Mouse (Mus musculus): ENCODE results near the gene Rpl29. TPM values are rescaled to one million over a fixed set of nuclear protein-coding genes. Genes with fewer than 3 reads are reported as not detected.

Rpl29 gene
- polyA plus RNA-seq, 1 experiment from 2014 or later: 951 TPM

DNA sequence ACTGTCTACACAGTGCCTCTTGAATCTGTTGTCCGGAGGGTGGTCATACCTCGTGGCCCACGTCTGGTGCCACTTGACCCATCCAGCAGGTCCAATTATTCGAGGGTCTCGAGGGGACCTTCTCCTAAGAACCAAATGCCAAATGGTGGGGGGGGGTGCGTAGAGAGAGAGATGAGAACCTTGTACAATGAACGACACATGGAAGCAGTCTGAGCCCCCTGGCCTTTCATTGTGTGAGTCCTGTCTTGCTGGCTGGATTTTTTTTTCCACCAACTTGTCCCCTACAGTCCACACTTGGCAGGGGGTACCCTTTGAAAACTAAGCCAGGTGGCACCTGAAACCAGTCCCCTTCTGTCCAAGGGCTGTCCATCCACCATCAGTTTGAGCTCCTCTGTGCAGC, 38.5 kb downstream of the Rpl29 start:
- WGBS: 90% methylated on average over 7 of the region's 7 CpGs
- Histone ChIP-seq H3K9me3 (no peaks in the 10 kb centered on the region), H3K4me2 (replicated peaks) (no peak overlapping the region), H3K9ac (no peak overlapping the region), H3K4me3 (no peak overlapping the region), H3K36me3 (peaks cover 14% of the 10 kb centered on the region), H3K27ac (no peak overlapping the region), H3K4me1 (peaks cover 19% of the 10 kb centered on the region), H3K27me3 (peaks cover 12% of the 10 kb centered on the region; the same call in 1 of the 2 replicates)
- ATAC-seq (ENCODE audit: low FRiP score, low read depth): no peak

DNA sequence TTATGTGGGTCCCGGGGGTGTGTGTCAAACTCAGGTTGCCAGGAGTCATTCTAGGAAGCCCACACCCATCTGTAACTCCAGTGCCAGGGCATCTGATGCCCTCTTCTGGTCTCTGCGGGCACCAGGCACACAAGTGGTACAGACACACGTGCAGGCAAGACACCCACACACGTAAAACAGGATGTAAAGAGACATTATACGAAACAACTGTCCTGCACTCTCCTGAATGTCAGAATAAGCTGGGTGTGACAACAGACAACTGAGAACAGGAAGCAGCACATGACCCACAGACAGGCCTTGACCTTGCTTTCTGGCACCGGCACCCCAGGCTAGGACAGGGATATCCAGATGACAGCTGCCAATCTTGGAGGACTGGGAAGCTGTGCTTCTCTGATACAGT, 40.1 kb downstream of the Rpl29 start:
- ATAC-seq (ENCODE audit: low FRiP score, low read depth): no peak
- no peak overlapping the region for H3K9ac ChIP-seq
- H3K4me2 ChIP-seq (replicated peaks): no peak overlapping the region
- no peak overlapping the region; the same call in 1 of the 2 replicates for H3K27ac ChIP-seq
- no peaks in the 10 kb centered on the region for H3K9me3 ChIP-seq
- no peaks in the 10 kb centered on the region for H3K36me3 ChIP-seq
- 72% methylated on average over 6 of the region's 6 CpGs for WGBS
- H3K4me3 ChIP-seq: no peak overlapping the region
- peaks cover 5% of the 10 kb centered on the region; the same call in 1 of the 2 replicates for H3K27me3 ChIP-seq
- peaks cover 23% of the 10 kb centered on the region for H3K4me1 ChIP-seq

DNA sequence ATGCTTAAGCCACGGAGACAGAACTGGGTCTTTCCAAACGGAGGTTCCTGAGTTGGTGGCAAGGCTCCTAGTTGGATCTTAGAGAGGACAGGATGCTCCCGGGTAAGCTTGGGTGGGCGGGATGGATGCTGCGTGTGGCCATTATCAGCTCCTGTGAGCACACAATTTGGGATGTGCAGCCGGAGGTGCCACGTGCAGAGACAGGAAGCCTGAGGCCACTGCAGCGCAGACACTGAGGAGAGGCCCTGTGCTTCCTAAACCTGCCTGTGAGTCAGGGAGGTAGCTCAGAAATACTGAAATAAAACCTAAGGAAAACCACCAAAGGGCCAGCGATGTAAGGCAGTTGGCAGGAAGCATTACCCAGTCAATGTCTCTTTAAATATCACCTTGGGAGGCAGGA, 40.5 kb downstream of the Rpl29 start:
- Histone ChIP-seq H3K36me3 (no peaks in the 10 kb centered on the region), H3K9ac (no peak overlapping the region), H3K4me2 (replicated peaks) (no peak overlapping the region), H3K27me3 (peaks cover 5% of the 10 kb centered on the region; the same call in 1 of the 2 replicates), H3K4me3 (no peak overlapping the region), H3K9me3 (no peaks in the 10 kb centered on the region), H3K27ac (no peak overlapping the region), H3K4me1 (peaks cover 21% of the 10 kb centered on the region)
- WGBS: 62% methylated on average over 9 of the region's 9 CpGs
- no peak for ATAC-seq (ENCODE audit: low FRiP score, low read depth)

DNA sequence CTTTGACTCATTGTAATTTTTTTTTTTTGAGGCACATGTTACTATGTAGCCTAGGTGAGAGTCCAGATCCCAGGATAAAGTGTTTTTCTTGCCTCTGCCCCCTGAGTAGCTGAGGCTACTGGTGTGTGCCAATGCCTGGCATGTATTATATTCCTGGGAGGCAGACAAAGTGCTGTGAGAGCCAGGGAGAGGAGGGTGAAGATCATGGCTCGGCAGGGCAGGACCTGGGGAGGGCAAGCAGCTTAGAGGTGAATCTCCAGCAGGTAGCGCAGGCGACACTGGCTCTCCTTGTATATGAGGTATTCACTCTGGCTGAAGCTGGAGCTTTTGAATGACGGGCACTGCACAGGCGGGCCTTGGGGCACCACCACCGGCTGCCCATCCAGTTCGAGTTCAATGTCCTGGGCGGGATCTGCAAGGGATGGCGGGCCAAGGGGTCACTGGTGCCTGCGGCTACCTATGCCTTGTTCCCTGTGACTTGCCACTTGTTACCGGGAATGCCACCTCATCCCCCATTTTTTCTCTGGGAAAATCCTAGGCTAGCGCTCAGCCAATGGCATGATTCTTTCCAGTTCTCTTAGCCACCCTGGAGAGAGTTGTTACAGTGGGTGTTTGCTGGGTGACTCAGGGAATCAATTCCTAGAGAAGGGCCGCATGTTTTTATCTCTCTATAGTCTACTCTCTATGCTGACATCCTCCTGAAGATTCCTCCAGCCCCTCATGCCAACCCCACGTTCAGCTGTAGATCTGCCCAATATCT, 41.9 kb downstream of the Rpl29 start:
- 64% methylated on average over 14 of the region's 14 CpGs for WGBS
- H3K4me2 ChIP-seq (replicated peaks): peak overlapping the region; percentile 25
- no peaks in the 10 kb centered on the region for H3K9me3 ChIP-seq
- peaks cover 25% of the 10 kb centered on the region for H3K4me1 ChIP-seq
- no peak for ATAC-seq (ENCODE audit: low FRiP score, low read depth)
- no peaks in the 10 kb centered on the region for H3K36me3 ChIP-seq
- H3K4me3 ChIP-seq: no peak overlapping the region
- H3K27me3 ChIP-seq: no peaks in the 10 kb centered on the region
- no peak overlapping the region for H3K27ac ChIP-seq
- H3K9ac ChIP-seq: no peak overlapping the region; the same call in 1 of the 2 replicates

DNA sequence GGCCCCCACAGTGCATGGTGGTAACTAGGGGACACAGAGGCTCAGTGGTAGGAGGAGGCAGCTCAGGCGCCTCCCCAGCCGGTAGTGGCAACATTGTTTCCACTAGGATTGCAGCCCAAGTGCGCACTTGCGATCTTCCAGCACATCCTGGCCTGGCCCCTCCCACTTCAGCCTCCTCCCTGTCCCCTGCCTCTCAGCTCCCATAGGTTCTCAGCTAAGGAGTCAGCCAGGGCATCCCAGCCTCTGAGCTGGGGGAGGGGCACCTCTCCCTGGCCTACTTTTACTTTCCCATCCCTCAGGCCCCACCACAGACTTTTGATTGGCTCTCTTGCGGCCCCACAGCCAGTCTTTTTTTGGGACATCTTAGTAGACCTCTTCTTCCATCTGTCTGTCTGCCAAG, 42.6 kb downstream of the Rpl29 start:
- Histone ChIP-seq H3K4me1 (peaks cover 31% of the 10 kb centered on the region), H3K4me3 (no peak overlapping the region), H3K27ac (no peak overlapping the region), H3K27me3 (no peaks in the 10 kb centered on the region), H3K36me3 (no peaks in the 10 kb centered on the region), H3K9ac (no peak overlapping the region; the same call in 1 of the 2 replicates), H3K9me3 (no peaks in the 10 kb centered on the region), H3K4me2 (replicated peaks) (peak overlapping the region; percentile 25)
- 8% methylated on average over 5 of the region's 5 CpGs for WGBS
- no peak for ATAC-seq (ENCODE audit: low FRiP score, low read depth)

DNA sequence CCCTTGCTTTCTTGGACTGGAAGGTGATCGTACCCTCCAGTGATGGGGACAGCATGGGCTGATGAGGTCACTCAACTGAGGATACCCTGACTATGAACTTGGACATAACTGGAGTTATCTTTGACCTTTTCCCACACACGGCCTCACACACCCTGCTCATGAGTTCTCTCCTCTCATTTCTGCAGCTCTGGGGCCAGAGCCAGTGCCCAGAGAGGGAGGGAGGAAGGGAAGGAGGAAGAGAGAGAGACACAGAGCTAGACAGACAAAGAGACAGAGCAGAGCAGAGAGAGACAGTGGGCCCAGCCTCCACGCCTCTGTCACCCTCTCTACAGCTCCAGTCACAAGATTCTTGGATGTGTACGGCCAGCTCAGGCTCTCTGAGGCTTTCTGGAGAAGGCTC, 43.1 kb downstream of the Rpl29 start:
- H3K4me1 ChIP-seq: peaks cover 31% of the 10 kb centered on the region
- no peak overlapping the region for H3K4me3 ChIP-seq
- H3K36me3 ChIP-seq: no peaks in the 10 kb centered on the region
- H3K4me2 ChIP-seq (replicated peaks): no peak overlapping the region
- no peak overlapping the region for H3K27ac ChIP-seq
- ATAC-seq (ENCODE audit: low FRiP score, low read depth): no peak
- 71% methylated on average over 4 of the region's 4 CpGs for WGBS
- no peaks in the 10 kb centered on the region for H3K9me3 ChIP-seq
- H3K27me3 ChIP-seq: no peaks in the 10 kb centered on the region
- H3K9ac ChIP-seq: 0 out of 2 replicates have a peak overlapping the region, but pooled peaks have one; percentile 25

DNA sequence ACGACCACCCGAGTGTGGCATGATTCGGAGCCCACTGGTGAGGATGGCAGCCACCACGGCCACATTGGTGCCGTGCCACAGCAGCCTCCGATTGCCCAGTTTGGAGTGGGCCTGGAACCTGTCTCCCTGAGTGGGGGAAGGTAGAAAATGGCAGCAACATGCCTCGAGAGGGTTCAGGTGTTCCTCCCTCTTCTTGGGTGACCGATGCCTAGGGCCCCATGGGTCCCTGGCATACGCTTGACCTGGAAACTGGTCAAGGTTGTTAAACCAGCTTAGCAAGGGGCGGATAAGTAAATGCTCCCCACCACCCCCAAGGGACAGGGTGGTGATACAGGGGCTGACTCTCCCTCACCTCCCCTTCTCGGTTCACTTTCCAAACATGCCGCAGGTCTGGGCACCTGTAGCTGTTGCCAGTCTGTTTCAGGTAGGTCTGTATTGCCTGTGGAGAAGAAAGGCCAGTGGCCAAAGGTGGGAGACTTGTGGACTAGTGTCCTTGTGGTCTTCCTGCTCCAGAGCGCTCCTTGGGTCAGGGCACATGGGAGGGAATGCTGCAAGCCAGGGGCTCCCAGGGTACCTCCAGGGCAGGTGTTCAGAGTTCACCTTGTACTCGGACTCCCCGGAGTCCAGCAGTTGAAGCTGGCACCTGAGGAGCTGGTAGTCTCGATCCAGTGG, 44.0 kb downstream of the Rpl29 start:
- Histone ChIP-seq H3K4me1 (peaks cover 37% of the 10 kb centered on the region), H3K4me2 (replicated peaks) (no peak overlapping the region)

DNA sequence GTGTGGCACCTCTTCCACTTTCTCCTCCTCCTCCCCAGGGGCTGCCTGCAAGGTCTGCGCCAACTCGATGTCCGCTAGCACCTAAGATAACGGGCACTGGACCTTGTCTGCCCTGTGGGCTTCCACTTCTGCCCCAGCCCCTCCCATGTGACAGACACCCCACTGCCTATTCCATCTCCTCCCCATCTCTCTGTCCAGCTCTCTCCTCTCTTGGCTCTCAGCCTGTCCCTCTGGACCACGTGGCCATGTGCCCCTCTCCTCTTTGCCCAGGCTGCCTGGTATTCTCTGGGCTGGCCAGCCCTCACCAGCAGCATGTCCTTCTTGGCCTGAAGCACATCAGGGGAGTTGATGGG, 44.5 kb downstream of the Rpl29 start:
- Histone ChIP-seq H3K4me1 (peaks cover 39% of the 10 kb centered on the region), H3K27ac (no peak overlapping the region), H3K9ac (no peak overlapping the region), H3K36me3 (no peaks in the 10 kb centered on the region), H3K27me3 (no peaks in the 10 kb centered on the region), H3K4me3 (no peak overlapping the region), H3K9me3 (no peaks in the 10 kb centered on the region), H3K4me2 (replicated peaks) (no peak overlapping the region)
- WGBS: 65% methylated on average over 2 of the region's 5 CpGs
- ATAC-seq (ENCODE audit: low FRiP score, low read depth): no peak

More for the DNA sequence above, 44.0 kb downstream of the Rpl29 start:
- Histone ChIP-seq H3K36me3 (no peaks in the 10 kb centered on the region), H3K4me3 (no peak overlapping the region), H3K27ac (no peak overlapping the region), H3K9ac (no peak overlapping the region), H3K9me3 (no peaks in the 10 kb centered on the region), H3K27me3 (no peaks in the 10 kb centered on the region)
- ATAC-seq (ENCODE audit: low FRiP score, low read depth): no peak
- WGBS: 87% methylated on average over 16 of the region's 16 CpGs

DNA sequence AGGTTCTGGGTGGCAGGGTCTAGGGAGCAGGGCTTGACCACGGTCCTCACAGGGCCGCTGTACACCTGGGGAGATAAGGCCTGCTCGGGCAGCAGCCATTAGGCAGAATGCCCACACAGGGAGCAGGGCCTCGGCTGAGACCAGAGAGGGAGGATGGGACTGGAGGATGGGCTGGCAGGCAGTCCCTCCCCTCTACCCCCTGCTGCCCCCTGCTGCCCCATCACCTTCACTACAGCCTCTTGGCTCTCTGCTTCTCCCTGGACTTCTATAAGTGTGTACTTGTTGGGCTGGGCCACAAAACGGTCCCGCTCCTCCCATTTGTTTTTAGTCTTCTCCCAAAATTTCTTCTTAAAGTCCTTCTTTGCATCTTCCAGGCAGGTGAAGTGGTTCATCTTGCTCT, 45.2 kb downstream of the Rpl29 start:
- 12% methylated on average over 6 of the region's 6 CpGs for WGBS
- ATAC-seq (ENCODE audit: low FRiP score, low read depth): no peak; the same call in 1 of the 2 replicates
- no peaks in the 10 kb centered on the region for H3K27me3 ChIP-seq
- H3K4me1 ChIP-seq: peaks cover 39% of the 10 kb centered on the region
- H3K9ac ChIP-seq: peak overlapping the region; percentile 55; the same call in 1 of the 2 replicates
- peak overlapping the region; percentile 35 for H3K4me2 ChIP-seq (replicated peaks)
- H3K36me3 ChIP-seq: peaks cover 4% of the 10 kb centered on the region; the same call in 1 of the 2 replicates
- H3K27ac ChIP-seq: no peak overlapping the region
- H3K4me3 ChIP-seq: no peak overlapping the region
- no peaks in the 10 kb centered on the region for H3K9me3 ChIP-seq

DNA sequence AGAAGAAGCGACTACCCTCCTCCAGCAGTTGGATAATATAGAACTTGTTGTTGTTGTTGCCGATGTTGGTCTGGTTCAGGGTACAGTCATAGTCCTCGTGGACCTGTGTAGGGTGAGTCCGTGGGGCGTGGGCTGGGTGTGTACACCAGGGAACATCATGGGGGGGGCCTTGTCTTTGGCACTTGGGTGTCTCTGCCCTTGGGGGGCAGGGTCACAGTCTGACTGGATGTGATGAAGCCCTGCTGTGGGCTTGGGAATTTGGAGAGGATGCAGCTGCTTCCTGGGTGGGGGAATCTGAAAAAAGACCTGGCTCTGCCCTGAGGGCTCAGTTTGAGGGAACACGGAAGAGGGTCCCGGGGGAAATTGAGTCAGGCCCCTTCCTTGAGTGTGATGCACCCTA, 45.8 kb downstream of the Rpl29 start:
- Histone ChIP-seq H3K9me3 (no peaks in the 10 kb centered on the region), H3K9ac (peak overlapping the region; percentile 39; the same call in 1 of the 2 replicates), H3K36me3 (peaks cover 8% of the 10 kb centered on the region), H3K27me3 (no peaks in the 10 kb centered on the region), H3K4me1 (peaks cover 39% of the 10 kb centered on the region), H3K4me2 (replicated peaks) (peak overlapping the region; percentile 35), H3K27ac (no peak overlapping the region), H3K4me3 (peak overlapping the region; percentile 1; the same call in 1 of the 2 replicates)
- WGBS: 71% methylated on average over 7 of the region's 7 CpGs
- no peak for ATAC-seq (ENCODE audit: low FRiP score, low read depth)

DNA sequence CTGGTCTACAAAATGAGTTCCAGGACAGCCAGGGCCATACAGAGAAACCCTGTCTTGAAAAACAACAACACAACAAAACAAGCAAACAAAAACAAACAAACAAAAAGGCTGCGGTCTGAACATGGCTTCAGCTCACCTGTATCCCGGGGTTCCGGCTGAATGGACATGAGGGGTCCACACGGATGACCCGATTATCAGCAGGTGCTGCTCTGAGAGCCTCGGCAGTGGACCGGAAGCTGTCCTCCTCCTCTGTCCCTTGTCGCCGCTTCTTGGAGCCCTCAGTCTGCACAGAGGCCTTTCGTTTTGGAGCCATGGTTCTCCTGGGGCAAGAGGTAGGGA, 46.4 kb downstream of the Rpl29 start, which contains the start of gene Rrp9:
Gene Rrp9, plus strand, starts transcription at position 301 of the 339 bp plus-strand sequence.
- Histone ChIP-seq H3K9me3 (no peaks in the 10 kb centered on the region), H3K4me1 (peaks cover 39% of the 10 kb centered on the region), H3K27me3 (no peaks in the 10 kb centered on the region), H3K36me3 (peaks cover 13% of the 10 kb centered on the region), H3K4me2 (replicated peaks) (peak within 1 kb of the TSS; percentile 52), H3K9ac (peak within 1 kb of the TSS; percentile 46; the same call in 1 of the 2 replicates), H3K27ac (peak within 1 kb of the TSS; percentile 62), H3K4me3 (peak within 1 kb of the TSS; percentile 79)
- 90% methylated on average over 10 of the region's 10 CpGs for WGBS
- ATAC-seq (ENCODE audit: low FRiP score, low read depth): no peak

Data from limb, embryonic 13.5 days (tissue).